ENCODE assay signal across 20 mouse cellular contexts in the genomic region with DNA sequence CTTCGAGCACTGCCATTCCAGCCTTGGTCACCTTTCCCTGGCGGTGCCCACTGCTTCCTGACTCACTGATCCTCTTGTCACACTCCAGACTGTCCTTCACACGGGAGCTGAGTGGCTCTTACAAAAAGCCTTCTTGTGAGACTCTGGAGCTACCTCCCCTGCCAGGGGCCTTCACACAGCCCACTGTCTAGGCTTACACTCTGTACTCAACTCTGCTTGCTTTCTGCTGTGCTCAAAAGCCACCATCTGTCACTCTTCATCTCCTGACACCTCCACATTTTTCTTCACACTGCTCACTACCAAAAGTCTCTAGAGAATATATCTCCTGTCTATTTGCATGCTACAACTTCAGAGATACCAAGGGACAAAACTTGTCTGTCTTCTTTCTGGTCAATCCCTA. TPM values are rescaled to one million over a fixed set of nuclear protein-coding genes. Genes with fewer than 3 reads are reported as not detected.
DNase-seq lines count a peak whose midpoint lies in the region; ATAC-seq lines count a peak whose summit lies in the region.
"Had no signal": no experiment of that assay in that cellular context is flagged by ENCODE, and none has a peak within 500 bp of the region (broad histone marks: within the 10 kb centered on the region; RNA-seq: fewer than 3 reads in every experiment).

No protein-coding gene starts in this region.

- DNase-seq in frontal cortex, adult 2 months (ENCODE audit: extremely low spot score in 1 of 2, low spot score in 1 of 2), result peak; percentile 55 to 64
- DNase-seq in frontal cortex, postnatal 25 days (ENCODE audit: low spot score in 2 of 2), result no peak
- peak; percentile 14 for DNase-seq in left cerebral cortex, adult 11 months (ENCODE audit: low spot score)
- no peak for DNase-seq in left cerebral cortex, postnatal 14 days (ENCODE audit: low spot score in 2 of 2)
- peak; percentile 21 to 26 for DNase-seq in right cerebral cortex, postnatal 36 days (ENCODE audit: low spot score in 2 of 2)
- DNase-seq in right cerebral cortex, postnatal 10 days (ENCODE audit: low spot score in 2 of 2), result no peak
- DNase-seq: adrenal gland, postnatal 36 days; B cell, adult 2 months; cerebellum, adult 8-10 months; gastrocnemius, adult 2 months; heart, postnatal 4 days; kidney, adult 8-10 months; kidney, postnatal 14 days; liver, postnatal 0 days; retina, postnatal 1 day had no signal

- intact Hi-C loops in left cerebral cortex, postnatal 14 days (cut with DNase I), result no loop called here

- no peak for ATAC-seq in megakaryocyte progenitor cell, adult 5-6 weeks (replicated peaks; ENCODE audit: poor library complexity)
- ATAC-seq: forebrain, embryonic 14.5 days; inflammation-experienced regulatory T-cells, adult 6 months; liver, postnatal 0 days; midbrain, embryonic 16.5 days; Patski had no signal

RNA-seq across cellular contexts. Expression of a gene that starts 46.0 kb away (rescaled TPM):
- 49.0 and 52.4 TPM in 2 replicates for polyA plus RNA-seq in frontal cortex, adult 2 months (2012; rRNA removed)
- 10 to 100 TPM; 44.1 to 45.0 TPM for total RNA-seq in left cerebral cortex, postnatal 14 days (2021)
- total RNA-seq in megakaryocyte progenitor cell, adult 5-6 weeks (2015), result 60.7 and 72.6 TPM in 2 replicates
- 68.6 and 75.2 TPM in 2 replicates for total RNA-seq in megakaryocyte progenitor cell, adult 5-6 weeks (2017)

Comparison
In these comparisons a context has a peak if more than half of its experiments do, and no peak if none do; other contexts are left out.
1. DNase-seq: peak in frontal cortex, adult 2 months (2 of 2), left cerebral cortex, adult 11 months (single experiment) and right cerebral cortex, postnatal 36 days (2 of 2); none in frontal cortex, postnatal 25 days (0 of 2), left cerebral cortex, postnatal 14 days (0 of 2) and right cerebral cortex, postnatal 10 days (0 of 2).